Mouse (Mus musculus) MEL (cell line): ENCODE measurements around the gene Fat2. TPM values are rescaled to one million over a fixed set of nuclear protein-coding genes. Genes with fewer than 3 reads are reported as not detected.

Experiments
- DNase-seq: peaks from one replicate; pipeline ENCODE4 v3.0.0; 2011; ENCODE audit warnings: low read depth, low spot score
- H3K27ac ChIP-seq: 2 replicates; pipeline ENCODE4 v1.5.1; 2012; ENCODE audit warnings: low read depth, mild to moderate bottlenecking, control low read depth, low read length, moderate library complexity; ENCODE audit not compliant: control insufficient read depth
- H3K27me3 ChIP-seq, 2 experiments: fragments of 150-350 bp in 1 of 2; sonication (generic) in 1 of 2; 2 replicates each; pipeline ENCODE4 v1.6.1; 2012; ENCODE audit warnings: low read length in 2 of 2, mild to moderate bottlenecking in 2 of 2, improper control_type of control experiment in 1 of 2, moderate library complexity in 1 of 2; ENCODE audit not compliant: insufficient read depth in 2 of 2, control insufficient read depth in 1 of 2
- H3K36me3 ChIP-seq, 2 experiments: 2 replicates each; pipeline ENCODE4 v1.6.1; 2012 to 2014; ENCODE audit warnings: low read length in 2 of 2, improper control_type of control experiment in 1 of 2, inconsistent platforms in 1 of 2, mild to moderate bottlenecking in 1 of 2; ENCODE audit not compliant: insufficient read depth in 2 of 2, control insufficient read depth in 1 of 2
- H3K4me1 ChIP-seq, 2 experiments: fragments of 150-350 bp in 1 of 2; sonication (generic) in 1 of 2; 2 replicates each; pipeline ENCODE4 v1.6.1; 2012; ENCODE audit warnings: low read length in 2 of 2, improper control_type of control experiment in 1 of 2, mild to moderate bottlenecking in 1 of 2; ENCODE audit not compliant: insufficient read depth in 2 of 2, control insufficient read depth in 1 of 2
- H3K4me3 ChIP-seq, 2 experiments: fragments of 150-350 bp in 1 of 2; sonication (generic) in 1 of 2; 2 replicates each; pipeline ENCODE4 v1.5.1; 2012; ENCODE audit warnings: low read depth in 2 of 2, low read length in 2 of 2, mild to moderate bottlenecking in 2 of 2, moderate library complexity in 2 of 2, control low read depth in 1 of 2, improper control_type of control experiment in 1 of 2; ENCODE audit not compliant: control insufficient read depth in 1 of 2, insufficient read depth in 1 of 2
- H3K79me2 ChIP-seq: 2 replicates; pipeline ENCODE4 v1.6.1; 2012; ENCODE audit warnings: mild to moderate bottlenecking, low read length, moderate library complexity; ENCODE audit not compliant: control insufficient read depth, poor library complexity, insufficient read depth
- H3K9ac ChIP-seq: 2 replicates; pipeline ENCODE4 v1.6.1; 2012; ENCODE audit warnings: low read depth, mild to moderate bottlenecking, control low read depth, low read length, moderate library complexity; ENCODE audit not compliant: control insufficient read depth, poor library complexity, severe bottlenecking
- H3K9me3 ChIP-seq: fragments of 150-350 bp; sonication (generic); replicated peaks from 2 replicates; pipeline ENCODE4 v1.6.1; 2012; ENCODE audit warnings: mild to moderate bottlenecking, low read length, improper control_type of control experiment, moderate library complexity; ENCODE audit not compliant: insufficient read depth
- BHLHE40 ChIP-seq: IDR thresholded peaks from 2 replicates; pipeline ENCODE4 v1.6.1; 2012; ENCODE audit warnings: low read depth, mild to moderate bottlenecking, inconsistent platforms, low read length, improper control_type of control experiment, borderline replicate concordance
- CHD2 ChIP-seq: IDR thresholded peaks from 2 replicates; pipeline ENCODE4 v1.6.1; 2011; ENCODE audit warnings: low read length, improper control_type of control experiment
- E2F4 ChIP-seq: IDR thresholded peaks from 2 replicates; pipeline ENCODE4 v1.6.1; 2011; ENCODE audit warnings: low read depth, low read length, improper control_type of control experiment, borderline replicate concordance
- ELF1 ChIP-seq: IDR thresholded peaks from 2 replicates; pipeline ENCODE4 v1.6.1; 2014; ENCODE audit warnings: low read depth, mild to moderate bottlenecking, inconsistent platforms, low read length, improper control_type of control experiment, moderate library complexity
- EP300 ChIP-seq, 2 experiments: IDR thresholded peaks; 2 replicates each; pipeline ENCODE4 v1.6.1; 2011; ENCODE audit warnings: improper control_type of control experiment in 2 of 2, low read length in 2 of 2, low read depth in 1 of 2, mild to moderate bottlenecking in 1 of 2
- ETS1 ChIP-seq: IDR thresholded peaks from 2 replicates; pipeline ENCODE4 v1.6.1; 2012; ENCODE audit warnings: low read depth, mild to moderate bottlenecking, inconsistent platforms, low read length, improper control_type of control experiment, moderate library complexity
- GABPA ChIP-seq: IDR thresholded peaks from 2 replicates; pipeline ENCODE4 v1.6.1; 2012; ENCODE audit warnings: low read depth, mild to moderate bottlenecking, inconsistent platforms, low read length, improper control_type of control experiment, moderate library complexity
- GATA1 ChIP-seq: IDR thresholded peaks from 2 replicates; pipeline ENCODE4 v1.6.1; 2011; ENCODE audit warnings: low read depth, low read length, improper control_type of control experiment
- HCFC1 ChIP-seq: IDR thresholded peaks from 2 replicates; pipeline ENCODE4 v1.6.1; 2012; ENCODE audit warnings: low read depth, mild to moderate bottlenecking, inconsistent platforms, low read length, improper control_type of control experiment, moderate library complexity
- KAT2A ChIP-seq: conservative IDR thresholded peaks from 2 replicates; pipeline ENCODE4 v1.6.1; 2012; ENCODE audit warnings: low read depth, low read length, improper control_type of control experiment, inconsistent platforms
- MAX ChIP-seq: IDR thresholded peaks from 2 replicates; pipeline ENCODE4 v1.6.1; 2011; ENCODE audit warnings: low read length, improper control_type of control experiment
- MAZ ChIP-seq: IDR thresholded peaks from 2 replicates; pipeline ENCODE4 v1.6.1; 2012; ENCODE audit warnings: low read depth, mild to moderate bottlenecking, inconsistent platforms, low read length, improper control_type of control experiment
- MEF2A ChIP-seq: IDR thresholded peaks from 2 replicates; pipeline ENCODE4 v1.6.1; 2014; ENCODE audit warnings: low read depth, mild to moderate bottlenecking, inconsistent platforms, low read length, improper control_type of control experiment; ENCODE audit not compliant: poor library complexity, insufficient replicate concordance, severe bottlenecking; ENCODE audit errors: extremely low read depth
- MXI1 ChIP-seq: IDR thresholded peaks from 2 replicates; pipeline ENCODE4 v1.6.1; 2011; ENCODE audit warnings: mild to moderate bottlenecking, low read depth, low read length, improper control_type of control experiment
- POLR2AphosphoS5 ChIP-seq: IDR thresholded peaks from 2 replicates; pipeline ENCODE4 v1.6.1; 2012; ENCODE audit warnings: low read depth, borderline replicate concordance, mild to moderate bottlenecking, inconsistent platforms, low read length, moderate library complexity, mixed read lengths
- RAD21 ChIP-seq: IDR thresholded peaks from 2 replicates; pipeline ENCODE4 v1.6.1; 2011; ENCODE audit warnings: mild to moderate bottlenecking, low read depth, low read length, improper control_type of control experiment
- RCOR1 ChIP-seq: IDR thresholded peaks from 2 replicates; pipeline ENCODE4 v1.6.1; 2012; ENCODE audit warnings: low read depth, mild to moderate bottlenecking, inconsistent platforms, low read length, improper control_type of control experiment
- SIN3A ChIP-seq: IDR thresholded peaks from 2 replicates; pipeline ENCODE4 v1.6.1; 2012; ENCODE audit warnings: low read length, improper control_type of control experiment, inconsistent platforms
- TAL1 ChIP-seq: IDR thresholded peaks from 2 replicates; pipeline ENCODE4 v1.6.1; 2012; ENCODE audit warnings: mild to moderate bottlenecking, inconsistent platforms, low read length, moderate library complexity, mixed read lengths
- TCF12 ChIP-seq: IDR thresholded peaks from 2 replicates; pipeline ENCODE4 v1.6.1; 2014; ENCODE audit warnings: low read depth, mild to moderate bottlenecking, inconsistent platforms, low read length, improper control_type of control experiment, moderate library complexity
- ZNF384 ChIP-seq: IDR thresholded peaks from 2 replicates; pipeline ENCODE4 v1.6.1; 2012; ENCODE audit warnings: low read depth, mild to moderate bottlenecking, inconsistent platforms, low read length, improper control_type of control experiment
- polyA plus RNA-seq, 2 experiments: library from polyadenylated mRNA; stranded (reverse) in 1 of 2; unstranded in 1 of 2; fragments of >175 nt in 1 of 2; fragments of >200 nt in 1 of 2; gene quantifications; 2 replicates each; pipeline versions ENCODE4 v1.2.1 to v1.2.4; 2012; ENCODE audit warnings: low replicate concordance in 2 of 2, low read depth in 1 of 2; ENCODE audit not compliant: insufficient read length in 2 of 2, insufficient read depth in 1 of 2, missing spikeins in 1 of 2
- total RNA-seq: library from RNA; depleted of rRNA; stranded (reverse); fragments of 300-350 nt; gene quantifications from 2 replicates; pipeline ENCODE4 v1.2.3, GENCODE M21; 2012

Gene Fat2
- total and polyA plus RNA-seq, 3 experiments: under 0.01 to 0.01 TPM; not detected in 1

DNA sequence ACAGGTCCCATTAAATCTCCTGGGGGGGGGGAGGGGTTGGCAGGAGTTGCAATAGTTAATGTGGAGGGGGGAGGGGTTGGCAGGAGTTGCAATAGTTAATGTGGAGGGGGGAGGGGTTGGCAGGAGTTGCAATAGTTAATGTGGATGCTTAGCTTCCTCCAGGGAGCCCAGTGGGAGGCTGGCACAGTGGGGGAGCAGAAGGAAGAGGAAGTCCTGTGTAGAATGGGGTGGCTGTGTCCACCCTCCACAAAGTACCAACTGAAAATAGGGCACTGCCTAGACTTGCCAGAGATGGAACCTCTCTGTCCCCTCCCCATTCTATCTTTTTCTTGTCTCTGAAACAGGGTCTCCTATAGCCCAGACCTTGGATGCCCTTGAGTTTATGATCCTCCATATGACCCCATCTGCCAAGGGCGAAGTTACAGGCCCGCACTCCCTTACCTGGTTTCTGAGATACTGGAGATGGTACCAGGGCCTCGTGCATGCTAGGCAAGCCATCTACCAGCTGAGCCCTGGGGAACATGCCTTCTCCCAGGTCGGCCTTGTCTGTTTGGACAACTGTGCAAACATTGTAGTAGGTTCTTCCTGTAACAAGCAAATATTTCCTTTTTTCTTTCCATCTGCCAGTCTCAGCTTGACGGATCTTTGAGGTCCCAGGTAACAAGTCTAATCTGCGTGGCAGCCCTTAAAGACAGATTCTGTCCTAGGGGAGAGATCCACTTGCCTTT, 126.6 kb downstream of the Fat2 start:
- peak; percentile 55 for DNase-seq
- H3K27ac ChIP-seq: no peak overlapping the region
- peaks cover 11 to 21% of the 10 kb centered on the region in 2 experiments for H3K4me1 ChIP-seq
- no peaks in the 10 kb centered on the region for H3K9me3 ChIP-seq
- no peaks in the 10 kb centered on the region for H3K27me3 ChIP-seq
- no peak overlapping the region for H3K4me3 ChIP-seq
- H3K9ac ChIP-seq: no peak overlapping the region
- H3K36me3 ChIP-seq: peaks cover 0 to 17% of the 10 kb centered on the region in 2 experiments; a peak in 2 of 4 replicates
- TF ChIP-seq TAL1 (no peak), SIN3A (no peak), TCF12 (no peak), MXI1 (no peak), HCFC1 (no peak), ELF1 (no peak), GABPA (no peak), E2F4 (no peak), BHLHE40 (no peak), MAX (no peak), POLR2AphosphoS5 (no peak), MEF2A (no peak), ZNF384 (no peak), ETS1 (no peak)
- TF ChIP-seq, all 39 proteins: peak for 0
- no peaks in the 10 kb centered on the region for H3K79me2 ChIP-seq

DNA sequence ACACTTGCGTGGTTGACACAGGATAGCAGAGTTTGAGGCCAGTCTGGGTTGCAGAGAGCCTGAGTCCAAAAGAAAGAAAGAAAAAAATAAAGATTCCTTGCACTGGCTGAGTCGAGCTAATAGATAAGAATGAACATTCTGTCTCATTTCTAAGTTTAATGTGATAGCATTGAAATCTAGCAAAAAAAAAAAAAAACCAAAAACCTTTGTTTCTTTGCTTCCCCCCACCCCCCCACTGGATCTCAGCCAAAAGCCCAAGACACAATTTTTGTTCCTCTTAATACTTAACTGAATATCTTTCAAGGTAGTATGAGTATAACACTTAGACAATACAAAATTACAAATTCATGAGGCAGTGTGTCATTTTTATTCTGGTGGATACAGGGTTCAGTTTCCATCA, 127.3 kb downstream of the Fat2 start:
- Histone ChIP-seq H3K79me2 (peaks cover 2% of the 10 kb centered on the region; the same call in 1 of the 2 replicates), H3K36me3 (peaks cover 0 to 17% of the 10 kb centered on the region in 2 experiments; a peak in 2 of 4 replicates), H3K4me3 (no peak overlapping the region), H3K27ac (peak overlapping the region; percentile 15; the same call in 1 of the 2 replicates), H3K9me3 (no peaks in the 10 kb centered on the region), H3K27me3 (no peaks in the 10 kb centered on the region), H3K4me1 (peaks cover 11 to 21% of the 10 kb centered on the region in 2 experiments), H3K9ac (no peak overlapping the region)
- no peak for TF ChIP-seq RAD21
- TF ChIP-seq CHD2: peak; percentile 8; the same call in 1 of the 2 replicates
- TF ChIP-seq MAZ: peak; percentile 68; the same call in 1 of the 2 replicates
- TF ChIP-seq GATA1: peak; percentile 50; the same call in 1 of the 2 replicates
- TF ChIP-seq KAT2A: no peak
- no peak for TF ChIP-seq GABPA
- TF ChIP-seq RCOR1: peak; percentile 41; the same call in 1 of the 2 replicates
- peak; percentile 98 for TF ChIP-seq ZNF384
- TF ChIP-seq BHLHE40: peak; percentile 43; the same call in 1 of the 2 replicates
- TF ChIP-seq EP300 (IDR thresholded peaks at IDR 0.05; ENCODE audit: low read depth in 1 of 2, low read length in 2 of 2): peak; percentile 45 to 52; a peak in 2 of 4 replicates
- DNase-seq: peak; percentile 79
